Mouse (Mus musculus): ENCODE data around the gene Rapgef3.

- TF ChIP-seq CTCF (IDR thresholded peaks at IDR 0.05; ENCODE audit: borderline replicate concordance, insufficient read depth, low read depth, low read length) (no peak), POLR2A (IDR thresholded peaks at IDR 0.05; ENCODE audit: borderline replicate concordance, insufficient read depth, low read length) (no peak)
These were observed 1.6 kb downstream of the Rapgef3 start for GRCm38 (mm10) chr15:97766194-97766593.
